Mouse (Mus musculus) layer of hippocampus, postnatal 14 days (tissue): ENCODE measurements around the gene Scaf4. TPM values are rescaled to one million over a fixed set of nuclear protein-coding genes. Genes with fewer than 3 reads are reported as not detected.
"Not testable (repeated sequence)": the region's sequence is repeated elsewhere in the genome, so short reads cannot be mapped to it uniquely, and the experiment has no call there.

Experiments used
- DNase-seq, 2 experiments: peaks; one replicate each; pipeline ENCODE4 v3.0.0; 2021 to 2022; ENCODE audit warnings: low spot score in 2 of 2, mixed read lengths in 1 of 2
- total RNA-seq, 2 experiments: library from RNA; stranded (reverse); gene quantifications; 2 replicates each; pipeline ENCODE4 v1.2.3; 2021

Scaf4 gene
- total RNA-seq, 2 experiments from 2014 or later: 46.3 to 51.9 TPM

GRCm38 (mm10) chr16:90242426-90243304, 41.6 kb downstream of the Scaf4 start:
- DNase-seq: no peak

- DNase-seq: no peak
These were observed 42.4 kb downstream of the Scaf4 start for GRCm38 (mm10) chr16:90241875-90242274.

GRCm38 (mm10) chr16:90239128-90239746, 45.1 kb downstream of the Scaf4 start:
- DNase-seq: no peak

GRCm38 (mm10) chr16:90235188-90235587, 49.1 kb downstream of the Scaf4 start:
- DNase-seq: no peak

GRCm38 (mm10) chr16:90234617-90235016, 49.7 kb downstream of the Scaf4 start:
- no peak for DNase-seq

GRCm38 (mm10) chr16:90233702-90234101, 50.6 kb downstream of the Scaf4 start:
- no peak for DNase-seq

- DNase-seq: no peak
These were observed 53.0 kb downstream of the Scaf4 start for GRCm38 (mm10) chr16:90231302-90231701.

GRCm38 (mm10) chr16:90229897-90230296, 54.4 kb downstream of the Scaf4 start:
- DNase-seq: no peak

- peak in 1 of 2 experiments; percentile 33 for DNase-seq
These were observed 62.7 kb downstream of the Scaf4 start for GRCm38 (mm10) chr16:90221441-90222070.

GRCm38 (mm10) chr16:90220892-90221431, 63.3 kb downstream of the Scaf4 start:
- DNase-seq: peak; percentile 40 to 46

- DNase-seq: peak; percentile 93 to 94
These were observed 64.0 kb downstream of the Scaf4 start, which contains the start of gene Sod1 for GRCm38 (mm10) chr16:90220026-90220891. TSS of gene Sod1 (plus strand) at chr16:90220754.

- not testable (repeated sequence) for DNase-seq
These were observed 64.9 kb downstream of the Scaf4 start for GRCm38 (mm10) chr16:90219445-90219844.

- DNase-seq: no peak
These were observed 66.4 kb downstream of the Scaf4 start for GRCm38 (mm10) chr16:90217926-90218325.

GRCm38 (mm10) chr16:90217356-90217755, 66.9 kb downstream of the Scaf4 start:
- DNase-seq: no peak

- DNase-seq: no peak
These were observed 67.9 kb downstream of the Scaf4 start for GRCm38 (mm10) chr16:90216414-90216813.

- DNase-seq: not testable (repeated sequence)
These were observed 68.4 kb downstream of the Scaf4 start for GRCm38 (mm10) chr16:90215879-90216278.

- DNase-seq: no peak
These were observed 69.4 kb downstream of the Scaf4 start for GRCm38 (mm10) chr16:90214731-90215565.

GRCm38 (mm10) chr16:90213477-90214339, 70.6 kb downstream of the Scaf4 start:
- DNase-seq: no peak

GRCm38 (mm10) chr16:90211767-90212166, 72.5 kb downstream of the Scaf4 start:
- DNase-seq: no peak
